Mouse (Mus musculus) forebrain, embryonic 10.5 days (tissue): Measurements from ENCODE around the gene Zfp975. TPM values are rescaled to one million over a fixed set of nuclear protein-coding genes. Genes with fewer than 3 reads are reported as not detected.

Experiments
- polyA plus RNA-seq: library from polyadenylated mRNA; unstranded; fragments of >200 nt; fragmentation: Nextera tagmentation; extraction: Ambion mirVana; gene quantifications from 2 replicates; pipeline ENCODE4 v1.2.1, GENCODE M21; 2016

Gene Zfp975
- polyA plus RNA-seq, 1 experiment from 2014 or later = 7.8 TPM

Other genes with a start within 250 kb of the Zfp975 start
- gene 4933421I07Rik, start 244.6 kb downstream of the Zfp975 start, polyA plus RNA-seq = not detected in 2 replicates
- 15.0 and 15.2 TPM in 2 replicates for gene Zfp141, start 187.0 kb downstream of the Zfp975 start, polyA plus RNA-seq
- gene Gm21028, start 114.2 kb downstream of the Zfp975 start, polyA plus RNA-seq = not detected in 2 replicates
- gene Zfp977, start 100.2 kb downstream of the Zfp975 start, polyA plus RNA-seq = 0.81 and 1.4 TPM in 2 replicates
- gene Zfp976, start 50.2 kb downstream of the Zfp975 start, polyA plus RNA-seq = 3.9 and 4.0 TPM in 2 replicates
- gene Gm17067, start 34.3 kb upstream of the Zfp975 start, polyA plus RNA-seq = not detected in 2 replicates
- gene Vmn2r62, start 100.8 kb upstream of the Zfp975 start, polyA plus RNA-seq = not detected in 2 replicates
- not detected in 2 replicates for gene Gm2381, start 174.5 kb upstream of the Zfp975 start, polyA plus RNA-seq
- gene Vmn2r63, start 241.1 kb upstream of the Zfp975 start, polyA plus RNA-seq = not detected in 2 replicates